ENCODE assay signal across 22 mouse cellular contexts in the genomic region with DNA sequence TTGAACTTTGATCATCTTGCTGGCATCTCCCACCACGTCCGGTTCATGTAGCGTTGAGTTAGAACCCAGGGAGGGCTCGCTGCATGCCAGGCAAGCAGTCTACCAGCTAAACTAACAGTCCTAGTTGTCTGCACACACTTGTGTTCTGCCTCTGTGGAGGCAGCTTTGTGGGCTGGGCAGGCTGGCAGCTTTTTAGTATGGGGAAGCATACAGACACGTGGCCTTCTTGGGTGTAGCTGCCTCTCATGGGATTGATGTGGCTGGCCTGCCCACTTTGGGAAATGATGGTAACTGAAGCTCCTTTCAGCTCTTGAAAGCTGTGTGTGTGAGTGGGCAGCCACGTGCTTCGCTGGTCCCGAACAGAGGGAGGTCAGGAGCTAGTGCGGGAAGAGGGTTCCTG. TPM values are rescaled to one million over a fixed set of nuclear protein-coding genes. Genes with fewer than 3 reads are reported as not detected.
DNase-seq lines count a peak whose midpoint lies in the region.
"Had no signal": no experiment of that assay in that cellular context is flagged by ENCODE, and none has a peak within 500 bp of the region (broad histone marks: within the 10 kb centered on the region; RNA-seq: fewer than 3 reads in every experiment).

No protein-coding gene starts in this region.

- no peaks in the 10 kb centered on the region for H3K9me3 ChIP-seq in hindbrain, embryonic 10.5 days
- H3K9me3 ChIP-seq: embryonic facial prominence, embryonic 10.5 days; embryonic facial prominence, embryonic 12.5 days; forebrain, embryonic 13.5 days; forebrain, embryonic 15.5 days had no signal

- peaks cover 82% of the 10 kb centered on the region for H3K36me3 ChIP-seq in hindbrain, embryonic 10.5 days

- H3K4me1 ChIP-seq in hindbrain, embryonic 10.5 days (replicated peaks), result no peaks in the 10 kb centered on the region
- H3K4me1 ChIP-seq: embryonic facial prominence, embryonic 12.5 days; forebrain, embryonic 13.5 days; forebrain, embryonic 15.5 days had no signal

- H3K27me3 ChIP-seq in hindbrain, embryonic 10.5 days (ENCODE audit: insufficient read depth, poor library complexity, severe bottlenecking), result no peaks in the 10 kb centered on the region
- H3K27me3 ChIP-seq: embryonic facial prominence, embryonic 12.5 days; forebrain, embryonic 13.5 days; forebrain, embryonic 15.5 days had no signal

- no peak overlapping the region for H3K27ac ChIP-seq in hindbrain, embryonic 10.5 days
- H3K27ac ChIP-seq: embryonic facial prominence, embryonic 12.5 days; forebrain, embryonic 13.5 days; forebrain, embryonic 15.5 days had no signal

- 82% methylated on average over 9 of the region's 9 CpGs for WGBS in hindbrain, embryonic 10.5 days

- DNase-seq in layer of hippocampus, adult 18-20 months (ENCODE audit: low spot score in 2 of 2), result peak; percentile 35 to 47
- no peak for DNase-seq in layer of hippocampus, postnatal 25 days (ENCODE audit: extremely low spot score in 1 of 2, low spot score in 1 of 2)
- peak; percentile 15 for DNase-seq in right cerebral cortex, adult 18-20 months
- DNase-seq in right cerebral cortex, postnatal 25 days, result no peak
- DNase-seq in telencephalon, adult 2 months (ENCODE audit: low read depth, low spot score), result peak; percentile 17
- DNase-seq in hindbrain, embryonic 10.5 days (ENCODE audit: low spot score), result no peak
- DNase-seq: adrenal gland, adult 2 months; adrenal gland, postnatal 10 days; adrenal gland, postnatal 25 days; cerebellum, adult 11-12 months; cerebellum, adult 2 months; cerebellum, adult 9-10 months; cerebellum, postnatal 10 days; cerebellum, postnatal 25 days had no signal

- no peak overlapping the region for H3K4me3 ChIP-seq in hindbrain, embryonic 10.5 days
- H3K4me3 ChIP-seq: embryonic facial prominence, embryonic 10.5 days; embryonic facial prominence, embryonic 12.5 days; forebrain, embryonic 13.5 days; forebrain, embryonic 15.5 days had no signal

RNA-seq across cellular contexts. Expression of a gene that starts 11.4 kb away (rescaled TPM):
- total RNA-seq in layer of hippocampus, adult 18-20 months (2021), result not detected
- total RNA-seq in layer of hippocampus, postnatal 25 days (2021), result not detected
- polyA plus RNA-seq in hindbrain, embryonic 10.5 days (2016; fragmentation: Nextera tagmentation; extraction: Ambion mirVana), result 0.09 and 0.26 TPM in 2 replicates
- total RNA-seq: MEL had no signal
- polyA plus RNA-seq: cerebellum, adult 2 months; cortical plate, adult 2 months; forebrain, embryonic 11.5 days; forebrain, embryonic 13.5 days; forebrain, embryonic 15.5 days had no signal

RNA-seq across cellular contexts. Expression of a gene that starts 27.4 kb away (rescaled TPM):
- total RNA-seq in layer of hippocampus, adult 18-20 months (2021), result under 1 TPM in 1 of 2 experiments, not detected in 1; 0.52 TPM
- total RNA-seq in layer of hippocampus, postnatal 25 days (2021), result not detected
- 1.1 and 1.8 TPM in 2 replicates for polyA plus RNA-seq in hindbrain, embryonic 10.5 days (2016; fragmentation: Nextera tagmentation; extraction: Ambion mirVana)
- total RNA-seq: adrenal gland, postnatal 25 days; MEL had no signal
- polyA plus RNA-seq: adrenal gland, adult 2 months; forebrain, embryonic 13.5 days; forebrain, embryonic 15.5 days had no signal

RNA-seq across cellular contexts. Expression of a gene that starts 32.3 kb away (rescaled TPM):
- 1 to 10 TPM; 8.8 to 9.2 TPM for total RNA-seq in layer of hippocampus, adult 18-20 months (2021)
- total RNA-seq in layer of hippocampus, postnatal 25 days (2021), result 1 to 10 TPM; 7.8 to 8.2 TPM
- 34.8 and 38.1 TPM in 2 replicates for polyA plus RNA-seq in hindbrain, embryonic 10.5 days (2016; fragmentation: Nextera tagmentation; extraction: Ambion mirVana)

RNA-seq across cellular contexts. Expression of a gene that starts 47.0 kb away (rescaled TPM):
- total RNA-seq in layer of hippocampus, adult 18-20 months (2021), result not detected
- total RNA-seq in layer of hippocampus, postnatal 25 days (2021), result not detected
- polyA plus RNA-seq in hindbrain, embryonic 10.5 days (2016; fragmentation: Nextera tagmentation; extraction: Ambion mirVana), result not detected in 2 replicates
- total RNA-seq: adrenal gland, adult 2 months; adrenal gland, postnatal 25 days; MEL had no signal
- polyA plus RNA-seq: adrenal gland, adult 2 months; C2C12; cortical plate, adult 2 months; embryonic facial prominence, embryonic 10.5 days; forebrain, embryonic 11.5 days; forebrain, embryonic 13.5 days; forebrain, embryonic 15.5 days had no signal

RNA-seq across cellular contexts. Expression of a gene that starts 52.5 kb away (rescaled TPM):
- total RNA-seq in layer of hippocampus, adult 18-20 months (2021), result 1 to 10 TPM; 1.1 to 1.4 TPM
- total RNA-seq in layer of hippocampus, postnatal 25 days (2021), result 1 to 10 TPM in 1 of 2 experiments, under 1 TPM in 1; 0.77 to 1.3 TPM
- 1.3 and 1.6 TPM in 2 replicates for polyA plus RNA-seq in hindbrain, embryonic 10.5 days (2016; fragmentation: Nextera tagmentation; extraction: Ambion mirVana)

Comparison
In these comparisons a context has a peak if more than half of its experiments do, and no peak if none do; other contexts are left out.
1. DNase-seq: peak in layer of hippocampus, adult 18-20 months (2 of 2), right cerebral cortex, adult 18-20 months (single experiment) and telencephalon, adult 2 months (single experiment); none in layer of hippocampus, postnatal 25 days (0 of 2), right cerebral cortex, postnatal 25 days (single experiment) and hindbrain, embryonic 10.5 days (single experiment).